Mouse (Mus musculus) adrenal gland, adult (tissue): ENCODE data around the gene 4930518I15Rik.
"Not testable (repeated sequence)": the region's sequence is repeated elsewhere in the genome, so short reads cannot be mapped to it uniquely, and the experiment has no call there.

ENCODE experiments used
- DNase-seq, 2 experiments: peaks; one replicate each; pipeline ENCODE4 v3.0.0; 2022 to 2023; ENCODE audit warnings: low spot score in 1 of 2; ENCODE audit not compliant: inconsistent age in 2 of 2

4930518I15Rik gene

DNA sequence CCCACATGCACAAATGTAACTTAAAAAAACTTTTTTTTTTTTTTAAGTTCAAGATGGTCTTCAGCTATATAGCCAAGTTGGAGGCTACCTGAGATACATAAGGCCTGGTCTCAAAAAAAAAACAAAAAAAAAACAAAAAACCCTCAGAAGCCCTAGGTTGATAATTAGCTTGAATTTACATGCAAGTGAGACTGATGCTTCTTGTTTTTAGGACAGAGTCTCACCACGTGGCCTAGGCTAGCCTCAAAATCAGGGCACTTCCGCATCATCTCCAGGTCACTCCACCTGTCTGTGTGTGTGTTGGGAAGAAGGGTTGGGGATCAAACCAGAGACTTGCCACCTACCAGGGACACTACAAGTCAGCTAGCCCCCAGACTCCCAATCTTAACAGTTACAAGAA, at the start of gene 4930518I15Rik:
4930518I15Rik (minus strand) TSS at position 112 of the 400 bp plus-strand sequence.
- no peak for DNase-seq

DNA sequence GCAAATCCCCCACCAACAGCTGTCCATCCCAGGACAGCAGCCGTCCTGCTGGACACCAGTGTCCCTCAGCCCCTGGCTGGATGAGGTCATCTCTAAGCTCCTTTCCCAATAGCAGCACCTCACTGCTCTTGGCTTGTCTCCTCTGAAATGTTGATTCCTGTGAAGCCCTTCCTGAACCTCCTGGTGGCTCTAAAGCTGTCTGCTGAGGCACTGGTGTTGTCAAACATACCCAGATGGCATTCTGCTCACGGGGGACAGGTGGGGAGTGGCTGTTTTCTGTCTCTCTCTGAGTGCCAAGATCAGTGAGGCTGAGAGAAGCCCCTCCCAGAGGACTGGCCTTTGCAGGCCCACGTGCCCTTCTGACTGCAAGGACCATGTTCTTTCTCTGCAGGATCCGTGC, 48.2 kb upstream of the 4930518I15Rik start:
- DNase-seq = not testable (repeated sequence)

DNA sequence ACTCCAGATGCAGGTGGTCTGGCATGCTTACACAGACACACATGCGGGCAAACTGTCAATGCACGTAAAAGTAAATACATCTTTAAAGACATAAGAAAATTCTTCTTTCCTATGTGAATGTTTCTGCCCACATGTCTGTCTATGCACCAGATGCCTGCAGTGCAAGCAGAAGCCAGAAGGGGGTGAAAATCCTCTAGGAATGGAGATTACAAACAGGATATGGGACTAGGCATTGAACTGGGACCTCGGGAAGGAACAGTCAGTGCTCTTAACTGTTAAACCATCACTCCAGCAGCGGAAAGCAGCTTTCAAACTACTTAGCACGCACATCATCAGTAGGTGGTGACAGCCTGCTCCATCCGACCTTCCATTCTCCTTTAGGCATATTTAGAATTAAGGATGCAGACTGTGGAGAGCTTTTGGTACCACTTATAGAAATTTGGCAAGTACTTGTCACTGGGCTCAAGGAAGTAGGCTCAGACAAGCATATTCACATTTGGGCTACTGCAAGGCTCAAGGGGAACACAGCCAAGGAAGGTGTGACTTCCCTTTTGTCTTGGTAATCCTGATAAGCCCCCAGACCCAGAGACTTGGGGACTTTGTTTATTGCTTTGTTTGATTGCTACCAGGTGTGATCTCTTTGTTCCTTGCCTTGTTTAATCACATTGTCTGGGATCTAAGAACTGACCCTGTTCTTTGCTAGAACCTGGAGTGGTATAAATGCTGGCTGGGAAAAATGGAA, 47.4 kb upstream of the 4930518I15Rik start:
- DNase-seq = peak; percentile 61 to 85

DNA sequence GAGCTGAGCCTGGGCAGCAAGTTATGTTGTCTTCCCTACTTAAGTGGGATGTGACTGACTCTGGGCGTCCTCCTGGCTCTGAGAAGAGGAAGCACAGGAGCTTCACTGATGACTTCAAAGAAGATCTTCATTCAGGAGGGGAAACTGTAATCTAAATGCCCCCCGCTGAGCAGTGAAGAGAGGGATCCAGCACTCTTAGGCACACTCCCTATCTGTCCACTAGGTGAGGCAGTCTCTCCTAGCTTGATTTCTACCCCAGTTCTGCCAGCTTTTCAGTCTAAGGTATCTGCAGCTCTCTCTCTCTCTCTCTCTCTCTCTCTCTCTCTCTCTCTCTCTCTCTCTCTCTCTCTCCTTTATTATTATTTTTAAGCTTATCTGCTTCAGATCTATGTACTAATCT, 45.6 kb upstream of the 4930518I15Rik start:
- no peak for DNase-seq

DNA sequence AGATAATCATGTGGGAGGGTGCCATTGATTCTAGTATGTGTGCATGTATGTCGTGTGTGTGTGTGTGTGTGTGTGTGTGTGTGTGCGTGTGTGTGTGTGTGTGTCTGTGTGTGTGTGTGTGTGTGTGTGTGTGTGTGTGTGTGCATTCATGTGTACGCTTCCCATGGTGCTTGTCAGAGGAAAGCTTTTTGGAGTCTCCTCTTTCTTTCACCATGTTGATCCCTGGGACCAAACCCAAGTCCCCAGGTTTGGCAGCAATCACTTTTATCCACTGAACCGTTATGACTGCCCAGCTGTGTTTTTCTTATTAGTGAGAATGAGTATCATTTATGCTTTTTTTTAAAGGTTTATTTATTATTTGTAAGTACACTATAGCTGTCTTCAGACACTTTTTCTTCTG, 44.7 kb upstream of the 4930518I15Rik start:
- not testable (repeated sequence) for DNase-seq

- no peak for DNase-seq
Measured at GRCm38 (mm10) chr2:156901883-156902282, 44.1 kb upstream of the 4930518I15Rik start.

- no peak for DNase-seq
Measured at GRCm38 (mm10) chr2:156901344-156901743, 43.6 kb upstream of the 4930518I15Rik start.

DNA sequence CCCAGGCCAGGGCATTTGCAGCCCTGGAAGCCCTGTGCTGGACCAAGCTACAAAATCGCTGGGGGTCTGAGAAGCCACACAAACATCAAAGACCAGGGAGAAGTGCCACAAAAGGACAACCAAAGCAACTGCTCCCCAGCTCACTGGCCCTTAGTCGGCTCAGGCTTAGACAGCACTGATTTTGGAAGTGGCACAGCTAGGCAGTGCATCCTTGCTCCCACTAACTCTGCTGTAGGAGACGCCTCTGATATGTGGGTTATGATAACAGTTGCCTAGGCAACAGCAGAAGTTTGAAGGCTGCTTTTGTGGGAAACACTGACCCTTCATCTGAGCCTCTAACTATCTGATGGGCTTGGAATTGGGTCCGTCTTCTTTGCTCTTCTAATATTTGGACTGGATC, 41.4 kb upstream of the 4930518I15Rik start:
- DNase-seq = no peak

- no peak for DNase-seq
Measured at GRCm38 (mm10) chr2:156898374-156898773, 40.6 kb upstream of the 4930518I15Rik start.

DNA sequence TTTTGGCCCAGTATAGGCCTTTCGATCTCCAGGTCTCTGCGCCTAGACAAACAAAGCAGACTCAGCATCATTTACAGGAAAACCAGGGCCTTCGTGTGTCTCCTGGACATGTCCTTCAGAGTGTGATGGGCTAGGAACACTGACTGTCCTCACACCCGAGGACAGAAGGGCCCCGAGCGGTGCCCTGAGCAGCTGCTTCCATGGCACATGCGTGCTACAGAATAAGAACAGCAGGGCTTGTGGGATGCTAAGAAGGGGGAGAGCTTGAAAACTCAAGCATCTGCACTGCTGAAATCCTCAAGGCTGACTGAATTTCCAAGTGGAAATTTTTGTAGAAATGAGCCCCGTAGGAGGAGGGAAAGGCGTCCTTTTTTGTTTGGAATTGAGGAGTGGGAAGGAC, 39.3 kb upstream of the 4930518I15Rik start:
- no peak for DNase-seq

DNA sequence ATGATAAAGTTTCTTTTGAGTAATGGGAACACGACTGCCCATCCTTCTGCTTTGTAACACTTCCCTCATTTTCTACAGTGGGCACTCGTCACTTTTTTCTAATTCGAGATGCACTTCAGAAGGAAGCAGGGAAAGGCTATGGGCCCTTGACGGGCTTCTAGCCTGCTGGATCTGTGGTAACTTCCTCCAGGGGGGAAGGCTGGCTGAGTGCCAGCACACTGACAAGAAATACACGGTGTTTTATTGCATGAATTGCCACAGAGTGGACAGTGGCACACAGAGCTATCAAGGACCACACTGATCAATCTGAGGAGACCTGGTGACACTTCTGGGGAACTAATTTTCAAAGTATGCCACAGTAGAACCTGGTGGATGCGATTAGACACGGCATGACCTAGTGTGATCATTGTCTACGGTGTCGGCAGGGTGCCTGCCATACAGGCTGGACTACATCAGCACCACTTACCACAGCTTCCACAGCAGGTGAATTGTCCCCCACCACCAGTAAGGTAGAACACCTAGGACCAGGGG, 38.7 kb upstream of the 4930518I15Rik start:
- no peak for DNase-seq

DNA sequence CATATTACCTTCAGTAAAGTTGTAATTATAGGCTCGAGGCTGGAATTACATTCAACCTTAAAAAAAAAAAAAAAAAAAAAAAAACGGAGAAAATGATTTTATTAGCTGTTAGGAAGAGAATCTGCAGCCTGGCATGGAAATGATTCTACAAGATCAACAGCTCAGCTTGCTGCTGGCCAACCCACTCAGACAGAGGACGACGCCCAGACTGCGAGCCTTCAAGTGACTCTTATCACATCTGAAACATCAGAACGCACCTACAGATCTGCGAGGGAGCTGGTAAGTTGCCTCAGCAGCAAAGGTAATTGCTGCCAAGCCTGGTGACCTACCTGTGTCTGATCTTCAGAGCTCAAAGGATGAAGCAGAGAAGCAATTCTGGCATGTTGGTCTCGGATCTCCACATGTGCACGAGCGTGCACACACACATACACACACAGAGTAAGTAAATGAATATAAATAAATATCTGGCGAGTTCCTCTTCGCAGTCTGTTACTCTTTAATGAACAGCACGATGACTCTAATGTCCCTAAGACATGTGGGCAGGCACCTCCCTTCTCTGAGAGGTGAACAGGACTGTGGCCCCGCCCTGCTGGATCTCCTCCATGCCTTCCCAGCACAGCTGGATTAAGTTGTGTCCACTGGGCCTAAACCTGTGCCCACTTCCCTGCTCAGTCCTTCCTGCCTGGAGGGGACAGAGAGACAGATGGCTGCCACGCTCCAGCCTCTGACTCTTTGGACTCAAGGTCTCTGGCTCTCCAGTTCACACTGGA, 36.9 kb upstream of the 4930518I15Rik start:
- no peak for DNase-seq

DNA sequence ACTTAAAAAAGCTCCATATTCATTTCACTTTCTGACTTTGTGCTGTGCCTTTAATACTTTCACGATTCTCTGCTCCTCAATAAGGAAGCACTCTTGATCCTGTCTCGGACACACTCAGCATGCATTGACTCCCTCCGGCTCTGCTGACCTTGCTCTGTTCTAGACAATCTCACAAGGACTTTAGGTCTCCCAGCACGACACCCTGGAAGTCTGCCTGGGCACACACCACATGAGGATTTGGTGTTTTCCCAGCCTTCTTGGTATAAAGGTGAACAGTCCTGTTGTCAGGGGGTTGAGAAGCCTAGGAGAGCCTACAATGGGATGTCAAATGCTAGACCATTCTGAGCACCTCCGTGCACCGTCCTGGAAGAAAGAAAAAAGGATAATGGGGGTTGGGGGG, 35.1 kb upstream of the 4930518I15Rik start:
- no peak for DNase-seq

- no peak for DNase-seq
Measured at GRCm38 (mm10) chr2:156892240-156892639, 34.5 kb upstream of the 4930518I15Rik start.

- DNase-seq = no peak
Measured at GRCm38 (mm10) chr2:156888490-156888889, 30.7 kb upstream of the 4930518I15Rik start.

DNA sequence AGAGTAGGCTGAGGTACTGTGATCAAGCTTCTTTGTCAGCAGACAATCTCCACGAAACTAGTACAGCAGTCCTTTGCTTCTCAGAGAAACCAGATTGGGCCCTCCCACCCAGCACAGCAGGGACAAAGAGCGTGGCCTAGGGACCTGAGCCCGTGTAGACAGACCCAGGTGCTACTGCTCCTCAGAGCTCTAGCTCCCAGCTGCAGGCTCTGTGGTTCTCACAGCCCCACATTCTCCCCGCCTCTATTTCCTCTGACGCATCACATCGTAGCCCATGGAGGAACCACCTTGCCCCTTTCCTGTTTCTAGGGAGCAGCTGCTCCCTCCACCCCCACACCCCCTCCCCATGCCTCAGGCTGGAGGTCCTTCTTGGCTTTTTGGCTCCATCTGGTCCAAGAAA, 29.3 kb upstream of the 4930518I15Rik start, which contains the start of gene Sla2:
Sla2 (minus strand) TSS at position 176 of the 400 bp plus-strand sequence.
- no peak for DNase-seq

DNA sequence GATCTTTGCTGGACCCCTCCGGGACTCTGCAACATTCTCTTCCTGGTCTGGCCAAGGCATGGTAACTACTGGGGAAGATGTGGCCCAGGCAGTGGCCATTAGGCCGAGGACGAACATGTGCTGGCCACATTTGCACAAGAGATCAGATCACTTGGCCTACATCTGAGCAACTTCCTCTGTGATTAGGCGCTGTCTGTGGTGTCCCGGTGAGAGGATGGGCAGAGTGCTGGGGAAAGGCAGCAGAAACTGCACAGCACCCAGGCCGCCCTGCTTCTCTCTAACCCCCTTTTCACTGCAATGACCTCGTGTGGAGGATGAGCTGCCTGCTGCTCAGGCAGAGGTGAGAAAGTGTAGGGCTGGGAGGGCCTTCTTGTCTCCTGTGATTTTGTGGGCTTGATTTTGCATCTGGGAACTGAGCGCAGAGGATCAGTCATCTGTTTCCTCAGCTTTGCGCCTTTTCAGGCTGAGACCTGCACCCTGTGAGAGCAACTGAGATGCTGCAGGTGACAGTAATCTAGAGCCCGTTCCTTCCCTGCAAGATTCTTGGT, 28.4 kb upstream of the 4930518I15Rik start:
- no peak for DNase-seq

- not testable (repeated sequence) for DNase-seq
Measured at GRCm38 (mm10) chr2:156885666-156886065, 27.9 kb upstream of the 4930518I15Rik start.

DNA sequence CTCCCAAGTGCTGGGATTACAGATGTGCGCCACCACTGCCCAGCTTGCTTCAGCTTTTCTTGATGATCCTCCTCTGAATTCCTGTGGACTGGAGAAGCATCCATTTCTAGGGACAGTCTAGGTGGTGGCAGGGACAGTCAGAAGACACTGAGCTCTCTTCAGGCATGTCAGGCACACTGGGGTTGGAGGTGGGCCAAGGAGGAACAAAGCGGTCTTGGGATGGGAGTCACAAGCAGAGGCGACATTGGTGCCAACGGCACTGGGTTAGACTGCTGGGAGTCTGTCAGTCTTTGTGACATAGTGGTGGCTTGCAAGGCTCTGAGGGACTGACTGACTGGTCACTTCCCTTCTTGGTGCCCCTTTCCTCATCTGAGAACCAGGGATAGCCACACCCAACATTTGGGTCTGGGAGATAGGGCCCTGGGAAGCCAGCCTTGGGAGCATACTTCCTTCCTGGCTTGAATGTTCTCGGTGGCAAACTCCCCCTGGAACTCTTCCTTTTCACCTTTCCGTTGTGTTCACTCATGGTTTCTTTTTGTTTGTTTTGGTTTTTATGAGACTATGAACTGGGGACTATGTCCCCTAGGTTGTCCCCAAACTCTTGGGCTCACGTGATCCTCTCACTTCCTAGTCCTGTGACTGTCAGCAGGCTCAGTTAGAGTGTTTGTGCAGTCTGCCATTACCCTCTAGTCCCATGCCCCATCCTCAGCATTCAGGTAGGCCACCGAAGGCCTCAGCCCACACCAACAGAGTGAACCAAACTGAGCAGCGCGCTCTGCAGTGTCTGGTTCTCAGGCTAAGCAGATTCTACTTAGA, 26.9 kb upstream of the 4930518I15Rik start:
- DNase-seq = no peak

GRCm38 (mm10) chr2:156882431-156883001, 24.8 kb upstream of the 4930518I15Rik start:
- DNase-seq = no peak
